In the genomic region with DNA sequence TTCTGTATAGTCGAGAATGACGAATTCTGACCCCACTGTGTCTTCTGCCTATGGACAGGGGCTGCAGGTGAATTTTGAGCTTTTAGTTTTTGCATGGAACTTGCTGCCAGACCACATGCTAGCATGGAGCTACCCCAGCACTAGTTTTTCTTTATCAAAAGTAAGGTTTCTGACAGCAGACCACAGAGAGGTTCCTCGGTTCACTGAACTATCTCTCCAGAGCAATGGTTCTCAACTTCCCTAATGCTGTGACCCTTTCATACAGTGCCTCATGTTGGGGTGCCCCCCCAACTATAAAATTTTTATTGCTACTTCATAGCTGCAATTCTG, we compare ENCODE assay signal across 10 mouse cellular contexts. TPM values are rescaled to one million over a fixed set of nuclear protein-coding genes. Genes with fewer than 3 reads are reported as not detected.
DNase-seq lines count a peak whose midpoint lies in the region; ATAC-seq and TF ChIP-seq lines count a peak whose summit lies in the region.
"Had no signal": no experiment of that assay in that cellular context is flagged by ENCODE, and none has a peak within 500 bp of the region (broad histone marks: within the 10 kb centered on the region; RNA-seq: fewer than 3 reads in every experiment).

No protein-coding gene starts in this region.

- peak overlapping the region; percentile 92 for H3K4me2 ChIP-seq in lung, embryonic 14.5 days
- peak overlapping the region; percentile 82 for H3K4me2 ChIP-seq in forebrain, embryonic 12.5 days
- H3K4me2 ChIP-seq in liver, postnatal 0 days (ENCODE audit: low read depth, low read length), result peak overlapping the region; percentile 72

- peaks cover 23% of the 10 kb centered on the region for H3K36me3 ChIP-seq in lung, embryonic 14.5 days (ENCODE audit: insufficient read depth)
- H3K36me3 ChIP-seq in forebrain, embryonic 12.5 days (replicated peaks), result peaks cover 8% of the 10 kb centered on the region
- H3K36me3 ChIP-seq in liver, postnatal 0 days (replicated peaks; ENCODE audit: insufficient read depth, low read length), result peaks cover 7% of the 10 kb centered on the region

- H3K4me1 ChIP-seq in lung, embryonic 14.5 days (ENCODE audit: insufficient read depth), result 0 out of 2 replicates have a peak, but pooled peaks cover 7% of the 10 kb centered on the region
- peaks cover 11% of the 10 kb centered on the region for H3K4me1 ChIP-seq in forebrain, embryonic 12.5 days
- H3K4me1 ChIP-seq in liver, postnatal 0 days (ENCODE audit: insufficient read depth), result peaks cover 15% of the 10 kb centered on the region

- peak overlapping the region; percentile 69 for H3K9ac ChIP-seq in lung, embryonic 14.5 days
- peak overlapping the region; percentile 92; the same call in 1 of the 2 replicates for H3K9ac ChIP-seq in forebrain, embryonic 12.5 days
- peak overlapping the region; percentile 65 for H3K9ac ChIP-seq in liver, postnatal 0 days (replicated peaks)

- H3K9me3 ChIP-seq in lung, embryonic 14.5 days (ENCODE audit: low read depth, low read length), result no peaks in the 10 kb centered on the region
- H3K9me3 ChIP-seq in forebrain, embryonic 12.5 days, result no peaks in the 10 kb centered on the region
- H3K9me3 ChIP-seq in liver, postnatal 0 days (ENCODE audit: low read length), result no peaks in the 10 kb centered on the region

- H3K27ac ChIP-seq in lung, embryonic 14.5 days (ENCODE audit: low read depth), result no peak overlapping the region
- H3K27ac ChIP-seq in forebrain, embryonic 12.5 days, result no peak overlapping the region
- H3K27ac ChIP-seq in liver, postnatal 0 days (ENCODE audit: low read depth), result no peak overlapping the region

- WGBS in lung, embryonic 14.5 days, result 74% methylated on average over 3 of the region's 3 CpGs
- 86% methylated on average over 3 of the region's 3 CpGs for WGBS in forebrain, embryonic 12.5 days
- WGBS in liver, postnatal 0 days (ENCODE audit: insufficient replicate concordance), result 36% methylated on average over 3 of the region's 3 CpGs

- TF ChIP-seq CTCF in lung, embryonic 14.5 days (IDR thresholded peaks at IDR 0.05; ENCODE audit: low read depth), result no peak
- no peak for TF ChIP-seq CTCF in liver, postnatal 0 days (IDR thresholded peaks at IDR 0.05; ENCODE audit: low read depth)

- DNase-seq in lung, embryonic 14.5 days, result no peak
- no peak for DNase-seq in lung, postnatal 4 days
- DNase-seq in MEL-GATA-1-ER (ENCODE audit: extremely low read depth, low read depth), result peak; percentile 85
- DNase-seq in liver, postnatal 0 days, result no peak
- no peak for DNase-seq in layer of hippocampus, adult 9-10 months (ENCODE audit: low spot score)
- no peak for DNase-seq in embryo, embryonic 10 days (ENCODE audit: low spot score)
- no peak for DNase-seq in cerebellum, postnatal 36 days
- DNase-seq: cerebellum, adult 9-11 months; gastrocnemius, postnatal 36 days had no signal

- no peaks in the 10 kb centered on the region for H3K27me3 ChIP-seq in lung, embryonic 14.5 days (ENCODE audit: insufficient read depth, low read length)
- H3K27me3 ChIP-seq in forebrain, embryonic 12.5 days, result no peaks in the 10 kb centered on the region
- no peaks in the 10 kb centered on the region for H3K27me3 ChIP-seq in liver, postnatal 0 days (ENCODE audit: insufficient read depth, low read length)

- peak overlapping the region; percentile 86 for H3K4me3 ChIP-seq in lung, embryonic 14.5 days (ENCODE audit: low read depth, low read length)
- H3K4me3 ChIP-seq in forebrain, embryonic 12.5 days (replicated peaks), result peak overlapping the region; percentile 91
- peak overlapping the region; percentile 65 for H3K4me3 ChIP-seq in liver, postnatal 0 days (ENCODE audit: low read depth, low read length)

- ATAC-seq in lung, embryonic 14.5 days (ENCODE audit: insufficient read depth), result no peak
- no peak for ATAC-seq in forebrain, embryonic 12.5 days (ENCODE audit: low FRiP score)
- no peak for ATAC-seq in liver, postnatal 0 days

- no peak for TF ChIP-seq EP300 in liver, postnatal 0 days (IDR thresholded peaks at IDR 0.05; ENCODE audit: low read depth)

RNA-seq across cellular contexts. Expression of a gene that starts 2.7 kb away (rescaled TPM):
- polyA plus RNA-seq in lung, embryonic 14.5 days (2014; fragmentation: Nextera tagmentation; extraction: Ambion mirVana), result 324 and 338 TPM in 2 replicates
- 305 and 325 TPM in 2 replicates for polyA plus RNA-seq in forebrain, embryonic 12.5 days (2016; fragmentation: Nextera tagmentation; extraction: Ambion mirVana)
- 75.4 and 81.4 TPM in 2 replicates for polyA plus RNA-seq in liver, postnatal 0 days (2015; fragmentation: Nextera tagmentation; extraction: Ambion mirVana)

RNA-seq across cellular contexts. Expression of a gene that starts 23.9 kb away (rescaled TPM):
- not detected in 2 replicates for polyA plus RNA-seq in lung, embryonic 14.5 days (2014; fragmentation: Nextera tagmentation; extraction: Ambion mirVana)
- 0.14 and 0.27 TPM in 2 replicates for polyA plus RNA-seq in forebrain, embryonic 12.5 days (2016; fragmentation: Nextera tagmentation; extraction: Ambion mirVana)
- not detected in 2 replicates for polyA plus RNA-seq in liver, postnatal 0 days (2015; fragmentation: Nextera tagmentation; extraction: Ambion mirVana)

RNA-seq across cellular contexts. Expression of a gene that starts 31.0 kb away (rescaled TPM):
- 2.1 and 2.9 TPM in 2 replicates for polyA plus RNA-seq in lung, embryonic 14.5 days (2014; fragmentation: Nextera tagmentation; extraction: Ambion mirVana)
- 3.2 and 4.8 TPM in 2 replicates for polyA plus RNA-seq in forebrain, embryonic 12.5 days (2016; fragmentation: Nextera tagmentation; extraction: Ambion mirVana)
- polyA plus RNA-seq in liver, postnatal 0 days (2015; fragmentation: Nextera tagmentation; extraction: Ambion mirVana), result 2.4 TPM in 2 replicates

RNA-seq across cellular contexts. Expression of a gene that starts 31.6 kb away (rescaled TPM):
- polyA plus RNA-seq in lung, embryonic 14.5 days (2014; fragmentation: Nextera tagmentation; extraction: Ambion mirVana), result 5.8 and 6.6 TPM in 2 replicates
- polyA plus RNA-seq in forebrain, embryonic 12.5 days (2016; fragmentation: Nextera tagmentation; extraction: Ambion mirVana), result 9.8 and 11.1 TPM in 2 replicates
- 0.21 and 0.29 TPM in 2 replicates for polyA plus RNA-seq in liver, postnatal 0 days (2015; fragmentation: Nextera tagmentation; extraction: Ambion mirVana)

RNA-seq across cellular contexts. Expression of a gene that starts 55.4 kb away (rescaled TPM):
- 557 and 559 TPM in 2 replicates for polyA plus RNA-seq in lung, embryonic 14.5 days (2014; fragmentation: Nextera tagmentation; extraction: Ambion mirVana)
- 459 and 466 TPM in 2 replicates for polyA plus RNA-seq in forebrain, embryonic 12.5 days (2016; fragmentation: Nextera tagmentation; extraction: Ambion mirVana)
- 124 and 132 TPM in 2 replicates for polyA plus RNA-seq in liver, postnatal 0 days (2015; fragmentation: Nextera tagmentation; extraction: Ambion mirVana)
